Mouse (Mus musculus) G1E (cell line): Measurements from ENCODE around the gene Acp5. TPM values are rescaled to one million over a fixed set of nuclear protein-coding genes. Genes with fewer than 3 reads are reported as not detected.

Experiments used
- ATAC-seq: 2 replicates; pipeline ENCODE4 v1.8.0; 2016; ENCODE audit warnings: mild to moderate bottlenecking; ENCODE audit not compliant: insufficient number of reproducible peaks, poor library complexity, low FRiP score, severe bottlenecking; ENCODE audit errors: extremely low read depth
- DNase-seq: peaks from one replicate; pipeline ENCODE4 v3.0.0; 2012; ENCODE audit warnings: low spot score
- H3K27me3 ChIP-seq: 2 replicates; pipeline ENCODE4 v1.6.1; 2012; ENCODE audit warnings: mild to moderate bottlenecking, low read length, inconsistent platforms; ENCODE audit not compliant: insufficient read depth
- H3K36me3 ChIP-seq: replicated peaks from 2 replicates; pipeline ENCODE3; 2012; ENCODE audit warnings: mild to moderate bottlenecking, inconsistent platforms
- H3K4me1 ChIP-seq: 2 replicates; pipeline ENCODE4 v1.6.1; 2012; ENCODE audit warnings: low read depth, low read length, inconsistent platforms, mixed read lengths; ENCODE audit not compliant: insufficient read depth
- H3K4me3 ChIP-seq: 2 replicates; pipeline ENCODE4 v1.5.1; 2012; ENCODE audit warnings: low read depth, mild to moderate bottlenecking, inconsistent platforms, low read length, moderate library complexity, mixed read lengths
- H3K9me3 ChIP-seq: replicated peaks from 2 replicates; pipeline ENCODE4 v1.6.1; 2012; ENCODE audit warnings: inconsistent platforms
- CTCF ChIP-seq: IDR thresholded peaks from 2 replicates; pipeline ENCODE4 v1.5.1; 2012; ENCODE audit warnings: low read depth, low read length, inconsistent platforms, mixed read lengths
- GATA1 ChIP-seq: IDR thresholded peaks from 2 replicates; pipeline ENCODE4 v1.6.1; 2012; ENCODE audit warnings: borderline replicate concordance, low read length, inconsistent platforms, mixed read lengths
- GATA2 ChIP-seq: IDR thresholded peaks from 2 replicates; pipeline ENCODE4 v1.6.1; 2012; ENCODE audit warnings: low read depth, low read length, inconsistent platforms, borderline replicate concordance
- POLR2AphosphoS5 ChIP-seq: IDR thresholded peaks from 2 replicates; pipeline ENCODE4 v1.6.1; 2012; ENCODE audit warnings: low read depth, low read length, inconsistent platforms; ENCODE audit not compliant: insufficient replicate concordance
- TAL1 ChIP-seq: conservative IDR thresholded peaks from 2 replicates; pipeline ENCODE4 v1.6.1; 2012; ENCODE audit warnings: low read depth, low read length, inconsistent platforms, mixed read lengths
- polyA plus RNA-seq: library from polyadenylated mRNA; stranded (reverse); fragments of >175 nt; gene quantifications from 2 replicates; pipeline ENCODE4 v1.2.3, GENCODE M21; 2012
- total RNA-seq, 2 experiments: library from RNA; stranded (forward) in 1 of 2; stranded (reverse) in 1 of 2; fragments of 200-1000 nt in 1 of 2; fragments of >200 nt in 1 of 2; fragmentation: Nextera tagmentation in 1 of 2; gene quantifications; 2 replicates each; pipeline ENCODE4 v1.2.3; 2014 to 2017

Gene Acp5
- total and polyA plus RNA-seq, 3 experiments = 10.3 to 27.6 (median 24.2) TPM

GRCm38 (mm10) chr9:22089986-22090385, 45.5 kb downstream of the Acp5 start:
- no peaks in the 10 kb centered on the region for H3K36me3 ChIP-seq
- ATAC-seq (no peak), DNase-seq (no peak)
- peaks cover 5% of the 10 kb centered on the region; the same call in 1 of the 2 replicates for H3K27me3 ChIP-seq
- no peak overlapping the region for H3K4me3 ChIP-seq
- H3K4me1 ChIP-seq = peaks cover 16% of the 10 kb centered on the region
- no peaks in the 10 kb centered on the region for H3K9me3 ChIP-seq
- no peak for TF ChIP-seq TAL1
- no peak for TF ChIP-seq GATA2
- TF ChIP-seq CTCF = no peak
- no peak for TF ChIP-seq POLR2AphosphoS5
- TF ChIP-seq GATA1 = no peak

- no peak for ATAC-seq
- DNase-seq = no peak
- Histone ChIP-seq H3K9me3 (no peaks in the 10 kb centered on the region), H3K36me3 (no peaks in the 10 kb centered on the region), H3K4me3 (no peak overlapping the region), H3K27me3 (peaks cover 5% of the 10 kb centered on the region; the same call in 1 of the 2 replicates), H3K4me1 (peaks cover 19% of the 10 kb centered on the region)
- TF ChIP-seq POLR2AphosphoS5 = no peak
- TF ChIP-seq GATA1 = no peak
- TF ChIP-seq GATA2 = no peak
- no peak for TF ChIP-seq CTCF
- TF ChIP-seq TAL1 = no peak
Observed at GRCm38 (mm10) chr9:22089281-22089680, 46.2 kb downstream of the Acp5 start.

- ATAC-seq (no peak), DNase-seq (no peak)
- Histone ChIP-seq H3K36me3 (peaks cover 18% of the 10 kb centered on the region), H3K9me3 (no peaks in the 10 kb centered on the region), H3K4me1 (peaks cover 31% of the 10 kb centered on the region), H3K4me3 (no peak overlapping the region), H3K27me3 (no peaks in the 10 kb centered on the region)
- TF ChIP-seq GATA1 = no peak
- TF ChIP-seq TAL1 = no peak
- no peak for TF ChIP-seq CTCF
- no peak for TF ChIP-seq GATA2
- TF ChIP-seq POLR2AphosphoS5 = no peak
Observed at GRCm38 (mm10) chr9:22087034-22087618, 48.4 kb downstream of the Acp5 start.

GRCm38 (mm10) chr9:22086012-22086411, 49.5 kb downstream of the Acp5 start:
- TF ChIP-seq POLR2AphosphoS5 (no peak), GATA1 (no peak), GATA2 (no peak), CTCF (no peak), TAL1 (no peak)
- Histone ChIP-seq H3K9me3 (no peaks in the 10 kb centered on the region), H3K4me1 (peaks cover 31% of the 10 kb centered on the region), H3K4me3 (peak overlapping the region; percentile 93), H3K27me3 (no peaks in the 10 kb centered on the region), H3K36me3 (peaks cover 26% of the 10 kb centered on the region)
- ATAC-seq (no peak), DNase-seq (no peak)

GRCm38 (mm10) chr9:22085022-22085834, 50.3 kb downstream of the Acp5 start, which contains the start of gene Ecsit:
Ecsit (minus strand) TSS chr9:22085438.
- DNase-seq (peak; percentile 98), ATAC-seq (peak; percentile 100)
- H3K36me3 ChIP-seq = peaks cover 34% of the 10 kb centered on the region
- peaks cover 31% of the 10 kb centered on the region for H3K4me1 ChIP-seq
- no peaks in the 10 kb centered on the region for H3K9me3 ChIP-seq
- no peaks in the 10 kb centered on the region for H3K27me3 ChIP-seq
- TF ChIP-seq CTCF (no peak), POLR2AphosphoS5 (no peak), GATA2 (no peak), GATA1 (no peak), TAL1 (no peak)
- peak within 1 kb of the TSS; percentile 93 for H3K4me3 ChIP-seq

GRCm38 (mm10) chr9:22084667-22085021, 50.9 kb downstream of the Acp5 start:
- Histone ChIP-seq H3K9me3 (no peaks in the 10 kb centered on the region), H3K36me3 (peaks cover 40% of the 10 kb centered on the region), H3K4me1 (peaks cover 31% of the 10 kb centered on the region), H3K4me3 (peak overlapping the region; percentile 93), H3K27me3 (no peaks in the 10 kb centered on the region)
- ATAC-seq (no peak), DNase-seq (no peak)
- no peak for TF ChIP-seq TAL1
- no peak for TF ChIP-seq CTCF
- no peak for TF ChIP-seq GATA1
- TF ChIP-seq GATA2 = no peak
- no peak for TF ChIP-seq POLR2AphosphoS5

Other genes with a start within 250 kb of the Acp5 start
- gene Rab3d, start 217.5 kb downstream of the Acp5 start, total RNA-seq (2014; fragmentation: Nextera tagmentation) = 3.7 and 6.8 TPM in 2 replicates
- 7.0 TPM in 2 replicates for gene Rab3d, start 217.5 kb downstream of the Acp5 start, total RNA-seq (2017)
- 4.9 and 8.5 TPM in 2 replicates for gene Rab3d, start 217.5 kb downstream of the Acp5 start, polyA plus RNA-seq
- 1.8 and 3.8 TPM in 2 replicates for gene Ccdc159, start 208.2 kb downstream of the Acp5 start, total RNA-seq (2014; fragmentation: Nextera tagmentation)
- 0.64 and 0.98 TPM in 2 replicates for gene Ccdc159, start 208.2 kb downstream of the Acp5 start, total RNA-seq (2017)
- gene Ccdc159, start 208.2 kb downstream of the Acp5 start, polyA plus RNA-seq = 0.21 and 0.31 TPM in 2 replicates
- gene Tmem205, start 208.2 kb downstream of the Acp5 start, total RNA-seq (2014; fragmentation: Nextera tagmentation) = 12.8 and 17.6 TPM in 2 replicates
- 9.0 and 17.1 TPM in 2 replicates for gene Tmem205, start 208.2 kb downstream of the Acp5 start, total RNA-seq (2017)
- 11.3 and 15.9 TPM in 2 replicates for gene Tmem205, start 208.2 kb downstream of the Acp5 start, polyA plus RNA-seq
- gene Plppr2, start 198.7 kb downstream of the Acp5 start, total RNA-seq (2014; fragmentation: Nextera tagmentation) = 1.6 and 5.3 TPM in 2 replicates
- gene Plppr2, start 198.7 kb downstream of the Acp5 start, total RNA-seq (2017) = 0.41 and 0.44 TPM in 2 replicates
- 5.8 and 7.6 TPM in 2 replicates for gene Plppr2, start 198.7 kb downstream of the Acp5 start, polyA plus RNA-seq
- 11.8 and 12.4 TPM in 2 replicates for gene Swsap1, start 180.0 kb downstream of the Acp5 start, total RNA-seq (2014; fragmentation: Nextera tagmentation)
- 10.9 and 12.8 TPM in 2 replicates for gene Swsap1, start 180.0 kb downstream of the Acp5 start, total RNA-seq (2017)
- 12.6 and 14.5 TPM in 2 replicates for gene Swsap1, start 180.0 kb downstream of the Acp5 start, polyA plus RNA-seq
- gene Epor, start 172.2 kb downstream of the Acp5 start, total RNA-seq (2014; fragmentation: Nextera tagmentation) = 35.5 and 49.7 TPM in 2 replicates
- gene Epor, start 172.2 kb downstream of the Acp5 start, total RNA-seq (2017) = 14.4 and 21.9 TPM in 2 replicates
- 125 and 135 TPM in 2 replicates for gene Epor, start 172.2 kb downstream of the Acp5 start, polyA plus RNA-seq
- not detected in 2 replicates for gene Rgl3, start 146.3 kb downstream of the Acp5 start, total RNA-seq (2014; fragmentation: Nextera tagmentation)
- 0.05 TPM in 1 of 2 replicates, not detected in the other for gene Rgl3, start 146.3 kb downstream of the Acp5 start, total RNA-seq (2017)
- gene Rgl3, start 146.3 kb downstream of the Acp5 start, polyA plus RNA-seq = not detected in 2 replicates
- not detected in 2 replicates for gene Ccdc151, start 133.1 kb downstream of the Acp5 start, total RNA-seq (2014; fragmentation: Nextera tagmentation)
- 0.22 TPM in 1 of 2 replicates, not detected in the other for gene Ccdc151, start 133.1 kb downstream of the Acp5 start, total RNA-seq (2017)
- 0.07 and 0.08 TPM in 2 replicates for gene Ccdc151, start 133.1 kb downstream of the Acp5 start, polyA plus RNA-seq
- gene Prkcsh, start 132.9 kb downstream of the Acp5 start, total RNA-seq (2014; fragmentation: Nextera tagmentation) = 55.3 and 65.0 TPM in 2 replicates
- 115 and 116 TPM in 2 replicates for gene Prkcsh, start 132.9 kb downstream of the Acp5 start, total RNA-seq (2017)
- 159 and 167 TPM in 2 replicates for gene Prkcsh, start 132.9 kb downstream of the Acp5 start, polyA plus RNA-seq
- gene Elavl3, start 83.7 kb downstream of the Acp5 start, total RNA-seq (2014; fragmentation: Nextera tagmentation) = not detected in 2 replicates
- 0.05 and 0.06 TPM in 2 replicates for gene Elavl3, start 83.7 kb downstream of the Acp5 start, total RNA-seq (2017)
- 0.01 TPM in 1 of 2 replicates, not detected in the other for gene Elavl3, start 83.7 kb downstream of the Acp5 start, polyA plus RNA-seq
- not detected in 2 replicates for gene Gm49318, start 64.5 kb downstream of the Acp5 start, total RNA-seq (2014; fragmentation: Nextera tagmentation)
- not detected in 2 replicates for gene Gm49318, start 64.5 kb downstream of the Acp5 start, total RNA-seq (2017)
- gene Gm49318, start 64.5 kb downstream of the Acp5 start, polyA plus RNA-seq = not detected in 2 replicates
- 7.3 and 10.5 TPM in 2 replicates for gene Zfp653, start 64.3 kb downstream of the Acp5 start, total RNA-seq (2014; fragmentation: Nextera tagmentation)
- 9.1 and 11.3 TPM in 2 replicates for gene Zfp653, start 64.3 kb downstream of the Acp5 start, total RNA-seq (2017)
- 19.0 and 22.4 TPM in 2 replicates for gene Zfp653, start 64.3 kb downstream of the Acp5 start, polyA plus RNA-seq
- 18.2 and 25.4 TPM in 2 replicates for gene Ecsit, start 50.3 kb downstream of the Acp5 start, total RNA-seq (2014; fragmentation: Nextera tagmentation)
- gene Ecsit, start 50.3 kb downstream of the Acp5 start, total RNA-seq (2017) = 24.0 and 28.5 TPM in 2 replicates
- gene Ecsit, start 50.3 kb downstream of the Acp5 start, polyA plus RNA-seq = 33.2 and 43.2 TPM in 2 replicates
- not detected in 2 replicates for gene Cnn1, start 36.5 kb downstream of the Acp5 start, total RNA-seq (2014; fragmentation: Nextera tagmentation)
- 0.05 and 0.17 TPM in 2 replicates for gene Cnn1, start 36.5 kb downstream of the Acp5 start, total RNA-seq (2017)
- gene Cnn1, start 36.5 kb downstream of the Acp5 start, polyA plus RNA-seq = not detected in 2 replicates
- gene Elof1, start 18.5 kb downstream of the Acp5 start, total RNA-seq (2014; fragmentation: Nextera tagmentation) = 88.3 and 119 TPM in 2 replicates
- 66.7 and 86.0 TPM in 2 replicates for gene Elof1, start 18.5 kb downstream of the Acp5 start, total RNA-seq (2017)
- gene Elof1, start 18.5 kb downstream of the Acp5 start, polyA plus RNA-seq = 90.8 and 98.4 TPM in 2 replicates
- 24.8 and 30.3 TPM in 2 replicates for gene Pigyl, start 21.1 kb upstream of the Acp5 start, total RNA-seq (2014; fragmentation: Nextera tagmentation)
- 34.1 and 37.6 TPM in 2 replicates for gene Pigyl, start 21.1 kb upstream of the Acp5 start, total RNA-seq (2017)
- 85.2 and 86.5 TPM in 2 replicates for gene Pigyl, start 21.1 kb upstream of the Acp5 start, polyA plus RNA-seq
- gene Zfp872, start 52.4 kb upstream of the Acp5 start, total RNA-seq (2014; fragmentation: Nextera tagmentation) = not detected in 2 replicates
- gene Zfp872, start 52.4 kb upstream of the Acp5 start, total RNA-seq (2017) = 0.16 TPM in 1 of 2 replicates, not detected in the other
- gene Zfp872, start 52.4 kb upstream of the Acp5 start, polyA plus RNA-seq = not detected in 2 replicates
- gene Zfp809, start 90.0 kb upstream of the Acp5 start, total RNA-seq (2014; fragmentation: Nextera tagmentation) = 180 and 200 TPM in 2 replicates
- 54.9 and 67.1 TPM in 2 replicates for gene Zfp809, start 90.0 kb upstream of the Acp5 start, total RNA-seq (2017)
- 11.8 and 16.2 TPM in 2 replicates for gene Zfp809, start 90.0 kb upstream of the Acp5 start, polyA plus RNA-seq
- 4.4 and 4.9 TPM in 2 replicates for gene Zfp599, start 124.2 kb upstream of the Acp5 start, total RNA-seq (2014; fragmentation: Nextera tagmentation)
- gene Zfp599, start 124.2 kb upstream of the Acp5 start, total RNA-seq (2017) = 1.1 and 2.0 TPM in 2 replicates
- 0.07 and 0.13 TPM in 2 replicates for gene Zfp599, start 124.2 kb upstream of the Acp5 start, polyA plus RNA-seq
- 17.6 and 18.4 TPM in 2 replicates for gene Zfp810, start 171.9 kb upstream of the Acp5 start, total RNA-seq (2014; fragmentation: Nextera tagmentation)
- gene Zfp810, start 171.9 kb upstream of the Acp5 start, total RNA-seq (2017) = 12.6 and 13.2 TPM in 2 replicates
- gene Zfp810, start 171.9 kb upstream of the Acp5 start, polyA plus RNA-seq = 3.0 and 3.3 TPM in 2 replicates